Mouse (Mus musculus) thymus, postnatal 36 days (tissue): ENCODE results near the gene Pou3f4.
"Not testable (repeated sequence)": the region's sequence is repeated elsewhere in the genome, so short reads cannot be mapped to it uniquely, and the experiment has no call there.

Experiments
- DNase-seq, 2 experiments: peaks; one replicate each; pipeline ENCODE4 v3.0.0; 2022; ENCODE audit warnings: mixed read lengths in 2 of 2

The Pou3f4 gene

GRCm38 (mm10) chrX:110814151-110814571 lies at the start of gene Pou3f4:
TSS of gene Pou3f4 (plus strand) at chrX:110814280.
- no peak for DNase-seq

- no peak for DNase-seq
Observed at GRCm38 (mm10) chrX:110765939-110766338, 48.1 kb upstream of the Pou3f4 start.

- DNase-seq, result not testable (repeated sequence)
Observed at GRCm38 (mm10) chrX:110774807-110775206, 39.3 kb upstream of the Pou3f4 start.

GRCm38 (mm10) chrX:110802502-110802901 lies 11.6 kb upstream of the Pou3f4 start:
- no peak for DNase-seq

GRCm38 (mm10) chrX:110810001-110810578 lies 4.0 kb upstream of the Pou3f4 start:
- DNase-seq, result no peak

GRCm38 (mm10) chrX:110810753-110811506 lies 3.1 kb upstream of the Pou3f4 start:
- DNase-seq, result no peak

- DNase-seq, result no peak
Observed at GRCm38 (mm10) chrX:110812071-110812470, 2.0 kb upstream of the Pou3f4 start.

GRCm38 (mm10) chrX:110813401-110813800 lies 679 bp upstream of the Pou3f4 start:
- DNase-seq, result no peak

- no peak for DNase-seq
Observed at GRCm38 (mm10) chrX:110814592-110815548, 790 bp downstream of the Pou3f4 start.

- no peak for DNase-seq
Observed at GRCm38 (mm10) chrX:110815549-110815930, 1.5 kb downstream of the Pou3f4 start.

GRCm38 (mm10) chrX:110816609-110817008 lies 2.5 kb downstream of the Pou3f4 start:
- no peak for DNase-seq

GRCm38 (mm10) chrX:110817211-110817610 lies 3.1 kb downstream of the Pou3f4 start:
- DNase-seq, result no peak

GRCm38 (mm10) chrX:110837450-110837849 lies 23.4 kb downstream of the Pou3f4 start:
- no peak for DNase-seq

GRCm38 (mm10) chrX:110851300-110851699 lies 37.2 kb downstream of the Pou3f4 start:
- DNase-seq, result no peak
